Mouse (Mus musculus) limb, embryonic 15.5 days (tissue): ENCODE results near the gene Zfp382. TPM values are rescaled to one million over a fixed set of nuclear protein-coding genes. Genes with fewer than 3 reads are reported as not detected.

Experiments used
- microRNA-seq: library from miRNA; unstranded; fragments of <30 nt; microRNA quantifications from one replicate; pipeline ENCODE4, GENCODE M21; 2016
- polyA plus RNA-seq: library from polyadenylated mRNA; unstranded; fragments of >200 nt; fragmentation: Nextera tagmentation; extraction: Ambion mirVana; gene quantifications from 2 replicates; pipeline ENCODE4 v1.2.1, GENCODE M21; 2015

The Zfp382 gene
- polyA plus RNA-seq, 1 experiment from 2014 or later, result 13.2 TPM

Small RNA genes lying within 50 kb of the gene (microRNA-seq; reads per million reads assigned to microRNA genes)
- not detected for gene Gm23368

Other genes starting within 250 kb of the Zfp382 start
- 12.4 and 12.7 TPM in 2 replicates for gene Zfp27, start 215.4 kb upstream of the Zfp382 start, polyA plus RNA-seq
- gene Zfp383, start 213.7 kb upstream of the Zfp382 start, polyA plus RNA-seq, result 5.9 and 7.0 TPM in 2 replicates
- 11.5 and 11.6 TPM in 2 replicates for gene Zfp74, start 167.9 kb upstream of the Zfp382 start, polyA plus RNA-seq
- gene Zfp568, start 138.0 kb upstream of the Zfp382 start, polyA plus RNA-seq, result 17.9 and 27.5 TPM in 2 replicates
- 5.7 and 6.1 TPM in 2 replicates for gene Zfp14, start 70.6 kb upstream of the Zfp382 start, polyA plus RNA-seq
- 8.2 and 8.3 TPM in 2 replicates for gene Zfp82, start 49.0 kb upstream of the Zfp382 start, polyA plus RNA-seq
- gene Gm26920, start 31.5 kb upstream of the Zfp382 start, polyA plus RNA-seq, result 1.1 and 2.3 TPM in 2 replicates
- gene Zfp566, start 31.4 kb upstream of the Zfp382 start, polyA plus RNA-seq, result 9.5 and 12.7 TPM in 2 replicates
- gene Zfp260, start 27.2 kb upstream of the Zfp382 start, polyA plus RNA-seq, result 132 and 137 TPM in 2 replicates
- gene Zfp146, start 47.8 kb downstream of the Zfp382 start, polyA plus RNA-seq, result 17.4 and 18.7 TPM in 2 replicates
- gene Cox7a1, start 62.2 kb downstream of the Zfp382 start, polyA plus RNA-seq, result 3.4 and 10.1 TPM in 2 replicates
- 102 and 117 TPM in 2 replicates for gene Capns1, start 76.9 kb downstream of the Zfp382 start, polyA plus RNA-seq
- gene Polr2i, start 110.0 kb downstream of the Zfp382 start, polyA plus RNA-seq, result 140 and 149 TPM in 2 replicates
- gene Tbcb, start 110.3 kb downstream of the Zfp382 start, polyA plus RNA-seq, result 175 and 188 TPM in 2 replicates
- gene Ovol3, start 113.8 kb downstream of the Zfp382 start, polyA plus RNA-seq, result 0.22 and 0.42 TPM in 2 replicates
- gene Thap8, start 158.2 kb downstream of the Zfp382 start, polyA plus RNA-seq, result 0.26 and 0.78 TPM in 2 replicates
- gene Wdr62, start 158.5 kb downstream of the Zfp382 start, polyA plus RNA-seq, result 6.0 and 6.2 TPM in 2 replicates
- 33.2 and 35.2 TPM in 2 replicates for gene Clip3, start 169.8 kb downstream of the Zfp382 start, polyA plus RNA-seq
- 80.8 and 82.0 TPM in 2 replicates for gene Alkbh6, start 186.8 kb downstream of the Zfp382 start, polyA plus RNA-seq
- 37.1 and 42.8 TPM in 2 replicates for gene Syne4, start 192.9 kb downstream of the Zfp382 start, polyA plus RNA-seq
- gene E130208F15Rik, start 199.8 kb downstream of the Zfp382 start, polyA plus RNA-seq, result 3.4 TPM in 1 of 2 replicates, not detected in the other
- gene Sdhaf1, start 202.0 kb downstream of the Zfp382 start, polyA plus RNA-seq, result 13.7 and 18.8 TPM in 2 replicates
- 4.1 and 5.1 TPM in 2 replicates for gene Lrfn3, start 240.8 kb downstream of the Zfp382 start, polyA plus RNA-seq